Mouse (Mus musculus) myocyte (in vitro differentiated cells): ENCODE measurements at regions not wholly inside any gene's neighbourhood (a gene's known extent, or its start where the extent isn't known, plus 50 kb on each side); places are given as distances from the start of the nearest gene placed in this dataset.
A peak's percentile ranks its signal among the peaks of the same experiment; 100 is the strongest.

Experiments
- H3K27me3 ChIP-seq: one replicate; pipeline ENCODE4 v1.6.1; 2011; ENCODE audit not compliant: control insufficient read depth, insufficient read depth, insufficient read length
- H3K36me3 ChIP-seq: one replicate; pipeline ENCODE4 v1.6.1; 2011; ENCODE audit not compliant: control insufficient read depth, insufficient read depth
- H3K4me2 ChIP-seq: one replicate; pipeline ENCODE4 v1.6.1; 2011; ENCODE audit warnings: low read depth, control low read depth
- H3K4me3 ChIP-seq: one replicate; pipeline ENCODE4 v1.5.1; 2011; ENCODE audit warnings: mild to moderate bottlenecking, control low read depth, moderate library complexity
- H3K79me2 ChIP-seq: one replicate; pipeline ENCODE4 v1.6.1; 2011; ENCODE audit not compliant: control insufficient read depth, insufficient read depth
- H3ac ChIP-seq: one replicate; pipeline ENCODE4 v1.6.1; 2011; ENCODE audit not compliant: control insufficient read depth, insufficient read length
- CEBPB ChIP-seq: IDR thresholded peaks from 2 replicates; pipeline ENCODE4 v1.6.1; 2011; ENCODE audit warnings: mild to moderate bottlenecking, moderate library complexity; ENCODE audit not compliant: poor library complexity, insufficient read depth, severe bottlenecking
- E2F4 ChIP-seq: IDR thresholded peaks from one replicate; pipeline ENCODE4 v1.6.1; 2011; ENCODE audit warnings: mild to moderate bottlenecking, control low read depth, moderate library complexity; ENCODE audit not compliant: insufficient read depth
- MAX ChIP-seq: IDR thresholded peaks from one replicate; pipeline ENCODE4 v1.6.1; 2011; ENCODE audit warnings: low read depth, mild to moderate bottlenecking, control low read depth
- MYOD1 ChIP-seq, 3 experiments: IDR thresholded peaks; one replicate each; pipeline ENCODE4 v1.6.1; 2011; ENCODE audit warnings: control low read depth in 2 of 3, low read depth in 2 of 3, mild to moderate bottlenecking in 2 of 3, moderate library complexity in 1 of 3; ENCODE audit not compliant: insufficient read length in 2 of 3, control insufficient read depth in 1 of 3
- MYOG ChIP-seq, 3 experiments: IDR thresholded peaks; one replicate each; pipeline ENCODE4 v1.6.1; 2011; ENCODE audit warnings: control low read depth in 2 of 3, low read depth in 2 of 3, mild to moderate bottlenecking in 2 of 3; ENCODE audit not compliant: insufficient read length in 2 of 3, control insufficient read depth in 1 of 3, insufficient read depth in 1 of 3
- POLR2A ChIP-seq: IDR thresholded peaks from one replicate; pipeline ENCODE4 v1.6.1; 2011; ENCODE audit warnings: low read depth, mild to moderate bottlenecking, control low read depth, moderate library complexity; ENCODE audit not compliant: insufficient read length
- POLR2AphosphoS2 ChIP-seq: IDR thresholded peaks from one replicate; pipeline ENCODE4 v1.6.1; 2011; ENCODE audit warnings: low read depth, control low read depth; ENCODE audit not compliant: insufficient read length
- REST ChIP-seq: IDR thresholded peaks from one replicate; pipeline ENCODE4 v1.6.1; 2011; ENCODE audit warnings: mild to moderate bottlenecking, control low read depth, moderate library complexity; ENCODE audit not compliant: insufficient read depth, insufficient read length
- SRF ChIP-seq: IDR thresholded peaks from one replicate; pipeline ENCODE4 v1.6.1; 2011; ENCODE audit warnings: low read depth; ENCODE audit not compliant: control insufficient read depth, insufficient read length
- TCF12 ChIP-seq: IDR thresholded peaks from one replicate; pipeline ENCODE4 v1.6.1; 2011; ENCODE audit warnings: mild to moderate bottlenecking, control low read depth; ENCODE audit not compliant: poor library complexity, insufficient read depth, severe bottlenecking
- TCF3 ChIP-seq: IDR thresholded peaks from one replicate; pipeline ENCODE4 v1.6.1; 2011; ENCODE audit warnings: low read depth, control low read depth; ENCODE audit not compliant: insufficient read length
- USF1 ChIP-seq: IDR thresholded peaks from one replicate; pipeline ENCODE4 v1.6.1; 2011; ENCODE audit warnings: low read depth, mild to moderate bottlenecking, control low read depth, moderate library complexity

DNA sequence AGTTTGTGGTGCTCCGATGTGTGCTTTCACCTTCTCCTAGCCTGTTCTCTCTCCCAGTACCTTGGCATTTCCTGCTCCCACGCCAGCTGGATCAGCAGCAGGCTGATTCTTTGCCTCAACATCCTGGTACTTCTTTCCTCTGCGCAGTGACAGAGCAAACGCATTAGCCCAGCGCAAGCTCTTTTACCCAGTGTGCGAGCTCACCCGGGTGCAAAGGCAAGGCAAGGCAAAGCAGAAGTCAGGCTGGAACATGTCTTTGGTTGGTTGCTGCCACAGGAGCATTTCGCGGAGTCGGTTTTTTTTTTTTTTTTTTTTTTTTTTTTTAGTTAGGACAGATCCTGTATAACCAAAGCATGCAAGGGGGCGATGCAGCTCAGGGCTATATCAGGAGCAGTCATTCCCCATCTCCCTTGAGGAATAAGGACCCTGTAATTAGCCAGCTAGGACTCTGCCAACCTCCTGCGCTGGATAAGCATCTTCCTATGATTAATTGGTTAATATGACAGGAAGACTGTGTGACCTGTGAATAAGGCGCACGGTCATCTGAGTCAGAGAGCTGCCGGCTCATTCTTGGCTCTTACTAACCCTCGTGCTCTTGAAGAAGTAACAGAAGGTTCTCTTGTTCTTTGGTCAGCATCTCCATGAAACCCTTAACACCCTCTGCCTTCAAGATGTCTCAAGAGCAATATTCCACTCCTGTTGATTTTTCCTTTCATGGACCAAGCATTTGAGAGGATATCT, 123.9 kb downstream of the Ifng start:
- TF ChIP-seq REST (no peak), TCF12 (no peak), MYOG (IDR thresholded peaks at IDR 0.05; ENCODE audit: control insufficient read depth in 1 of 3, insufficient read depth in 1 of 3, insufficient read length in 2 of 3, low read depth in 2 of 3) (no peak), USF1 (no peak), MYOD1 (IDR thresholded peaks at IDR 0.05; ENCODE audit: control insufficient read depth in 1 of 3, insufficient read length in 2 of 3, low read depth in 2 of 3) (no peak), POLR2A (no peak), POLR2AphosphoS2 (no peak), E2F4 (no peak), SRF (no peak), MAX (no peak), CEBPB (no peak), TCF3 (no peak)
- H3K4me2 ChIP-seq: no peak overlapping the region

DNA sequence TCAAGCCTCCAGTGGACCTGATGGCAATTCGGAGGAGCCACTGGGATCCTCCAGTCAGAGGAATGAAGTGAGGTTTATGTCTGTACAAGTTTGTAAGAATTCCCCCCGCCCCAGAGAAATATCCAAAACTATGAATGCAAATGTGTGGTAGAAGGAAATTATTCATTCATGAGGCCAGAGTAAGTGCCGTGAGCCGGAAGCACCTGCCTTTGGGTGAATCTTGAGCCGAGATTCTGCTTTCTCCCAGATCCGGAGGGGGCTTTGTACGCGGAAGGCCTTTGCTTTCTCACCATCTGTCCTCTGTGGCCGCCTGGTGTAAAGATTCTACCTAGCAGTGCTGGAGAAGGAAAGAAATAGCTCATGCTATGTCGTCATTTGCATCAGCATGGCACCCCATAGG, 127.8 kb downstream of the Ifng start:
- Histone ChIP-seq H3K27me3 (no peaks in the 10 kb centered on the region), H3K36me3 (no peaks in the 10 kb centered on the region), H3K4me2 (no peak overlapping the region), H3K4me3 (no peak overlapping the region), H3ac (no peak overlapping the region), H3K79me2 (no peaks in the 10 kb centered on the region)
- TF ChIP-seq MYOD1 (IDR thresholded peaks at IDR 0.05; ENCODE audit: control insufficient read depth in 1 of 3, insufficient read length in 2 of 3, low read depth in 2 of 3): no peak
- no peak for TF ChIP-seq TCF12
- no peak for TF ChIP-seq E2F4
- TF ChIP-seq MAX: no peak
- TF ChIP-seq POLR2AphosphoS2: no peak
- TF ChIP-seq CEBPB: no peak
- TF ChIP-seq REST: no peak
- no peak for TF ChIP-seq POLR2A

More for the DNA sequence above, 123.9 kb downstream of the Ifng start:
- H3K79me2 ChIP-seq: no peaks in the 10 kb centered on the region
- H3K4me3 ChIP-seq: no peak overlapping the region
- H3ac ChIP-seq: no peak overlapping the region
- no peaks in the 10 kb centered on the region for H3K36me3 ChIP-seq
- H3K27me3 ChIP-seq: no peaks in the 10 kb centered on the region

GRCm38 (mm10) chr10:118569424-118569823, 128.6 kb downstream of the Ifng start:
- H3K27me3 ChIP-seq: no peaks in the 10 kb centered on the region
- H3ac ChIP-seq: no peak overlapping the region
- no peak overlapping the region for H3K4me2 ChIP-seq
- no peak for TF ChIP-seq REST
- TF ChIP-seq TCF12: no peak
- TF ChIP-seq CEBPB: no peak
- TF ChIP-seq TCF3: no peak
- no peak for TF ChIP-seq USF1
- no peak for TF ChIP-seq POLR2A
- TF ChIP-seq MYOG (IDR thresholded peaks at IDR 0.05; ENCODE audit: control insufficient read depth in 1 of 3, insufficient read depth in 1 of 3, insufficient read length in 2 of 3, low read depth in 2 of 3): no peak
- TF ChIP-seq E2F4: no peak
- TF ChIP-seq SRF: no peak
- TF ChIP-seq MYOD1 (IDR thresholded peaks at IDR 0.05; ENCODE audit: control insufficient read depth in 1 of 3, insufficient read length in 2 of 3, low read depth in 2 of 3): no peak
- TF ChIP-seq MAX: no peak
- no peak for TF ChIP-seq POLR2AphosphoS2
- H3K36me3 ChIP-seq: no peaks in the 10 kb centered on the region
- no peaks in the 10 kb centered on the region for H3K79me2 ChIP-seq
- no peak overlapping the region for H3K4me3 ChIP-seq

- H3K4me3 ChIP-seq: no peak overlapping the region
These were observed 132.4 kb downstream of the Ifng start for GRCm38 (mm10) chr10:118573247-118573646.

More at GRCm38 (mm10) chr10:118573247-118573646, 132.4 kb downstream of the Ifng start:
- H3K4me2 ChIP-seq: peak overlapping the region; percentile 25
- H3K79me2 ChIP-seq: no peaks in the 10 kb centered on the region
- TF ChIP-seq POLR2AphosphoS2 (no peak), USF1 (no peak), E2F4 (no peak), REST (no peak), TCF12 (no peak), TCF3 (no peak), POLR2A (no peak), MYOG (IDR thresholded peaks at IDR 0.05; ENCODE audit: control insufficient read depth in 1 of 3, insufficient read depth in 1 of 3, insufficient read length in 2 of 3, low read depth in 2 of 3) (no peak), CEBPB (no peak), MAX (no peak), MYOD1 (IDR thresholded peaks at IDR 0.05; ENCODE audit: control insufficient read depth in 1 of 3, insufficient read length in 2 of 3, low read depth in 2 of 3) (no peak), SRF (no peak)
- H3ac ChIP-seq: no peak overlapping the region
- no peaks in the 10 kb centered on the region for H3K36me3 ChIP-seq
- no peaks in the 10 kb centered on the region for H3K27me3 ChIP-seq
